Mouse (Mus musculus): ENCODE data around the gene Atad1.

DNA sequence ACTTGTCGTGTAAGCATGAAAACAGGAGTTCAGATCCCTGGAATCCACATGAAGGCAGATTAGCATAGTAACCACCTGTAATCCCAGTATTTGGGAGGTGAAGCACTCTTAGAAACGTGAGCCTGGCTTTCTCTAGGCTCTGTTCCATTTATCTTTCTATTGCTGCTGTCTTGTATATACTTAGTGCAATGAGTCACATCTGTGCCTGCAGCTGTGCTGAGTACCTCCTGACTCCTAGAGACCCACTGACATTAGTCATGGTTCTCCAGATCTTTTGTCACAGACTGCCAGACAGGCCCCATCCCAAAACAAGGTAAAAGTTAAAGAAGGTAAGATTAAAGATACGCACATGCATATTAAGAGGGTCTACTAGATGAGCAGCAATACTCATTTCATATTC, 37.4 kb downstream of the Atad1 start:
- TF ChIP-seq CTCF (IDR thresholded peaks at IDR 0.05; ENCODE audit: control insufficient read depth, insufficient read depth, insufficient read length) (no peak), CEBPB (IDR thresholded peaks at IDR 0.05; ENCODE audit: low read depth) (no peak), USF1 (IDR thresholded peaks at IDR 0.05; ENCODE audit: low read depth) (no peak), FOSL1 (IDR thresholded peaks at IDR 0.05; ENCODE audit: insufficient read depth, low read length, poor library complexity, severe bottlenecking) (no peak), MAX (IDR thresholded peaks at IDR 0.05) (no peak), MYOD1 (IDR thresholded peaks at IDR 0.05; ENCODE audit: control insufficient read depth, insufficient read length, low read depth) (no peak)

Measured in C2C12 (cell line).